Mouse (Mus musculus) 416B (cell line): ENCODE data around the gene Utp18.
A peak's percentile ranks its signal among the peaks of the same experiment; 100 is the strongest.
"Not testable (repeated sequence)": the region's sequence is repeated elsewhere in the genome, so short reads cannot be mapped to it uniquely, and the experiment has no call there.

ENCODE experiments used
- DNase-seq: peaks from one replicate; pipeline ENCODE4 v3.0.0; 2011; ENCODE audit warnings: low read depth

Gene Utp18

GRCm38 (mm10) chr11:93885572-93886410 lies at the start of gene Utp18, which contains the start of gene Mbtd1:
Gene Utp18 (minus strand): TSS chr11:93885766.
Gene Mbtd1 (plus strand): TSS chr11:93885852.
- DNase-seq = peak; percentile 97

DNA sequence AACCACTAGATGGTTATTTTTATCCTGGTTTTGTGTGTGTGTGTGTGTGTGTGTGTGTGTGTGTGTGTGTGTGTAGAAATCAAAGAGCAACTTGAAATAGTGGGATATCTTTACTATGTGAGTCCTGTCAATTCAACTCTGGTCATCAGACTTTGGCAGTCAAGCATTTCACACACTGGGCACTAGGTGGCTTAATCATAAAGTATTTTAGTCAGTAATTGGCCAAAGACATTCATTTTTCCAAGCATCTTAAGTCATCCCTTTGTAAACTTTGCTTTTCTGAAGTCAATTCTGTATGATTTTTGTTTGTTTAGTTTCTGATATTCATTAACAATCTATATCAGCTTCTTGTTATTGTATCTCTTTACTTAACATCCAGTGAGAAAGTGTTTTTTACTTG lies 43.5 kb upstream of the Utp18 start:
- peak; percentile 37 for DNase-seq

- DNase-seq = not testable (repeated sequence)
Observed at GRCm38 (mm10) chr11:93915019-93915418, 29.5 kb upstream of the Utp18 start.

GRCm38 (mm10) chr11:93911603-93912002 lies 26.0 kb upstream of the Utp18 start:
- DNase-seq = no peak

DNA sequence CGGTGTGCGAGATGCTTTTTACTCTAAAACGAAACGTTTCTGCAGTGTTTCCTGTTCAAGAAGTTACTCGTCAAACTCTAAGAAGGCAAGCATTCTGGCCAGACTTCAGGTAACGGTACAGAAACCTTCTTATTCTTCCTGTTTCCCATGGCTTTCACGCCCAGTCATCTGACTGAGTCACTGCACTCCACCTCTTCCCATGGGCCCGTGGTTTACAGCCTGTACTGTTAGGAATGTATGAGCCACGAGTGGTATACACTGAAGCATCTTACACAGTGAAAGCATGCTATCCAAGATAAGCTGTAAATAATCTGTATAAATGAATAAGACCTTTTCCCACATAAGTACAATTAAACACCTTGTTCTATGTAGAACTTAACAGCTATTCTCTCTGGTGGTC lies 23.3 kb upstream of the Utp18 start:
- peak; percentile 24 for DNase-seq

GRCm38 (mm10) chr11:93907839-93908238 lies 22.3 kb upstream of the Utp18 start:
- peak; percentile 49 for DNase-seq

DNA sequence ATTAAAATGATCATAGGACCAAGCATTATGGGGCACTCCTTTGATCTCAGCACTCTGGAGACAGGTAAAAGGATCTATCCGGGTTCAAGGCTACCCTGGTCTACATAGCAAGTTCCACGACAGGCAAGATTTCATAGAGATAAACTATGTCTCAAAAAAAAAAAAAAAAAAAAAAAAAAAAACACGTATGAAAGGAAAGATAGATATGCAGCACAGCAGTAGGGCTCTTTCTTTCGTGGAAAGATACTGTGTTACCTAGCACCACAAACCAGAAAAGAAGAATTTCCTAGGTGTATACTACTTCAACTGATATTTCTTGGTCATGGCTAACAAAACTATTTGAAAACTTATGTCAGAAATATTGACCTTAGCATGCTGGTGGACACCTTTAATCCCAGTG lies 21.3 kb upstream of the Utp18 start:
- no peak for DNase-seq

- DNase-seq = no peak
Observed at GRCm38 (mm10) chr11:93897732-93898131, 12.2 kb upstream of the Utp18 start.

DNA sequence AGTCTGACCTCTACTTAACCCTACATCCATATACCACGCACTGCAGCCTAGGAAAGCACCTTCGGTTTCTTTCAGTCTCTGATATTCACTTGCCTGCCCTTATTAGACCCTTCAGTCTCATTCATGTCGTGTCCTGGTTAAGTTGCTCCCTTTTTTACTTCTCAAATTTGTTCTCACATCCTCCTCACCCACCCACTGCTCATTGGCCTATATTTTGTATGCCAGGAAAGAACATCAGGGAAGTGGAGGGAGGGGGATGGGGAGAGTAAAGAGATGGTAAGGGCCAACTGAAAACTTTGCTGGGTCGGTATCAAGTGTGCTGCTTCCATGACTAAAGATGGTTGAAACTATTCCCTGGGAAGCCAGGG lies 1.5 kb upstream of the Utp18 start:
- no peak for DNase-seq

- peak; percentile 58 for DNase-seq
Observed at GRCm38 (mm10) chr11:93886411-93887079, 979 bp upstream of the Utp18 start.

DNA sequence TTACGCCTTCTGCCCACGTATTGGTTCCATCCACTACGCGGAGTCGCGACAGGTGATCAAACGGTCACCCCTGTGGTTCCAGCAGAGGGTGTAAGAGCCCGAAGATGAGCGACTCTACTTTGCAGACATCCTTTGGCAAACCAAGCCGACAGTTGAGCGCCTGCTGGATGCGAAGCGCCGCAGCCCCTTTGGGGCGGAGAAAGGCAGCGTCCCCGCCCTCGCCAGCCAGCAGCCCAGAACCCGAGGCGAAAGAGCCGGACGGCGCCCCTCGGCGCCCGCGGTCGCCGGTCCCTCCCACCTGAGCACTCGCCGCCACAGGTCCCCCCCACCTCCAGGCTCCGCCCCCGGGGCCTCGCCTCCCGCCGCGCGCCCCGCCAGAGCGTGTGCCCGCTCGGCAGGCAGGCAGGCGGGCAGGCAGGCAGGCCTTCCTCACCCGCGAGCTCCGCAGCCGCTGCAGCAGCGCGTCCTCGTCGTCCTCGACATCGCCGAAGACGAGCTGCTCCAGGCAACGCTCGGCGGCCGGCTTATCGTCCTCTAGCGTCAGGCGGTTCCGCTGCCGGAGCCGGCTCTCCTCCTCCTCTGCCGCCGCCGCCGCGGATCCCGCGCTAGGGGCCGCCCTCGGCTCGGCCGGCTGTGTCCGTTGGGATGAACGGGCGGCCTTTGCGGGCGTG lies 530 bp downstream of the Utp18 start:
- DNase-seq = peak; percentile 74

- DNase-seq = no peak
Observed at GRCm38 (mm10) chr11:93884068-93884467, 1.5 kb downstream of the Utp18 start.

GRCm38 (mm10) chr11:93862638-93863037 lies 22.9 kb downstream of the Utp18 start:
- DNase-seq = no peak

DNA sequence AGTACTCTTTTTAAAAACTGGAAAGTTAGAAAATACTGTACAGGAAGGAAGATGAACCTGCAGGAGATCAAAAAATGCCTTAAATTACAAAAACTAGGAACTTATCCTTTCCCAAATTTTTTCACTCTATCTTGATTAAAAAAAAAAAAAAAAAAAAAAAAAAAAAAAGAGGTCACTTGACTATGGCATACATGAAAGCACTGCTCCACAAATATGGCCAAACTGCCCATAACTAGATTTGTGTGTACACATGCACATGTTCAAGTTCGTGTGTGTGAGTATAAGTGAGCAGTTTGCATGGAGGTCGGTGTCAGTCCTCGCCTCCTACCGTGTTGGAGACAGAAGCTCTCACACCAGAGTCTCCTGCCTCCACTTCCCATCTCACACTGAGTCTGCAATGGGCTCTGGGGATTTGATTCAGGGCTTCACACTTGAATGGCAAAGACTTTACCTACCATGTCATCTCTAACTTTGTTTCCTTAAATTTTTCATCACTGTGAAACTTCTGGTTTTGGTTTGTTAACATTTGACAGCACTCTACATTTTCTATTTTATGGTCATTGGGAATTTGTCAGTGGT lies 23.4 kb downstream of the Utp18 start:
- no peak for DNase-seq

GRCm38 (mm10) chr11:93861193-93861592 lies 24.4 kb downstream of the Utp18 start:
- no peak for DNase-seq

DNA sequence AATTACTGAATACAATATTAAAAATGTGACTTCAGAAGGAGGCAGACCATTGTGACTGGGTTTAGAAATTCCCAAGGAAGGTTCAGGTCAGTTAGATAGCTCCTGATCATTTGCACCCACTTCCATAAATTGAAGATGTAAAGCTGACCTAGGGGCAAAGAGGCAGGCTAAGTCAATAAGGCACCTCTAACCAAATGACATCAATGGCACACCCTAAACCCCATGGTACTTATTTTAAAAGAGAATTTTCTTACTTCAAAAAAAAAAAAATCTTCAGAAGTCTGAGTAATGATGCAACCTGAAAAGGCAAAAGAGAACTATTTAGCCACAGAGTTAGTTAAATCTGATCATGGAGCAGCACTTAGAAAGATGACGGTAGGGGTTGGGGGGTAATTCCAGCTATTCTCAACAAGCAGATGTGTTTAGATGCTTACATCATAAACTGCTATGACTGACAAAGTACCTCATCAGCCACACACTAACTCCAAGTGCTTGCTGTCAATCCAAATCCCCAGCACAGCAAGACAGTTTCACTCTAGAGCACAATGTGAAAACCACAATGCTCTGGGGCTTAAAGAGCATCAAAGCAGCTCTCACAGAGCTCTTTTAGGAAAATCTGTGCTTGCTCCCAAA lies 24.9 kb downstream of the Utp18 start:
- DNase-seq = no peak

DNA sequence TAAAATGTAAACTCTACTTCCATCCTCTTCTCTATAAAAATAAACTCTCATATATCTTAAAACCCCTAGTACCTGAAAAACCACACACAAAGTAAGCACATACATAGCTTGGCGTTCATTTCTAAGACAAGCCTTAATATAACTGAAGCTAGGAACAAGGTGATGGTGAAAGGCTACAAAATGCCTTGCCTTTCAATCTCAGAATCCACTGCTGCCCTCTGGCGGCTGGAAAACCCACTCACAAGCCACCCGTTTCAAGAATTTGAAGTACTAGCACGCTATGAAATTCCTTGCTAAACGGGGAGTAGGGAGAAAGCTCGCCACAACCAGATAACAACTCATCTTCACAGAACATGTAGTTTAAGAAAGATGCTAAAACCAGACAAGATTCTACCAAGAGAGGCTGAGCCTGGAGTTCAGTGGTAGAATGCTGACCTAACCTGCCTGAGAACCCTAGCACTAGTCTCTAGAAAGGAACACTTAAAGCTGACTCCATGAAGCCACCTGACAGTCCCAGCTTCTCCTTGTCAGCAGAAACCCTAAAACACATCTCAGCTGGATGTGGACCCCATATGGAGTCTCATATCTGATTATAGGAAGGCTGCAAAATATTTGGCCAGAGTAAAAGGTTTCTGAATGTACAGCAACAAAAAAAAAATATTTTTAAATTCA lies 29.1 kb downstream of the Utp18 start:
- peak; percentile 79 for DNase-seq

GRCm38 (mm10) chr11:93852546-93852945 lies 33.0 kb downstream of the Utp18 start:
- DNase-seq = no peak

- DNase-seq = no peak
Observed at GRCm38 (mm10) chr11:93847342-93847741, 38.2 kb downstream of the Utp18 start.

DNA sequence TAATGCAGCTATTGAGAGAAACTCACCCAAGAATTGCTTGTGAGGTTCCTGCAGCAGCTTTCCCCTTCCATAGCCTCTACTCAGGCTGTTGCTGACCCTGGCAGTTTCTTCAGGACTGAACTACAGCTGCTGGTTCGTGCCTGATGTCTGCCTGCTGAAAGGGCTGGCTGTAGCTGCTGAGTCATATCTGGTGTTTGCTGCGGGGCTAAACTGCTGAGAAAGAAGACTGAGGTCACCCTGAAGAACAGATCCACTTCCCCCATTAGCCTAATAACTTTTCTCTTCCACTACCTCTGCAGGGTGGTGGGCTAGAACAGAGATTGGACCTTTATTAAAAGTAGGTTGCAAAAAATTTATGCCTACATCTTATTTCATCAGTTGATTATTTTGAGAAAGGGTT lies 49.8 kb downstream of the Utp18 start:
- peak; percentile 21 for DNase-seq

GRCm38 (mm10) chr11:93829971-93830370 lies 55.6 kb downstream of the Utp18 start:
- no peak for DNase-seq

DNA sequence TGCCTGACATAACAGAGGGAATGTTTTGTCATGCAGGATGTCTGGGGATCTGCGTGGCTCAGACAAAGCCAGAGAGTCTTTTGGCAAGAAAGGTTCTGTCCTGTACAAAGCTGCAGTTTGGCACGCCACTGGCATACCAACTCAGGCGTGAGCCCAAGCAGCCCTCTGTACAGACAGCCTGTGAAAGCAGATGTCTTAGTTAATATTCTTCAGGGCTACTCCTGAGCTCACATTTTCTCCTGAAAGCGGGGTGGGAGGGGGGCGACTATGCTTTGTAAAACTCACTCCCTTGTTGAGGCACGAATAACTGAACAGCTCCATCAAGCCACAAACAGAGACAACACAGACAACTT lies 56.3 kb downstream of the Utp18 start:
- no peak for DNase-seq
